In genomic region chr8:13670011-13670471, GRCm38 (mm10) we compare ENCODE assay signal across 10 mouse cellular contexts. TPM values are rescaled to one million over a fixed set of nuclear protein-coding genes. Genes with fewer than 3 reads are reported as not detected.
DNase-seq lines count a peak whose midpoint lies in the region; ATAC-seq and TF ChIP-seq lines count a peak whose summit lies in the region.
"Had no signal": no experiment of that assay in that cellular context is flagged by ENCODE, and none has a peak within 500 bp of the region (broad histone marks: within the 10 kb centered on the region; RNA-seq: fewer than 3 reads in every experiment).

No protein-coding gene starts in this region.

- H3K27me3 ChIP-seq in hindbrain, embryonic 10.5 days (ENCODE audit: insufficient read depth, poor library complexity, severe bottlenecking): no peaks in the 10 kb centered on the region
- H3K27me3 ChIP-seq in hindbrain, embryonic 11.5 days (ENCODE audit: control insufficient read depth, insufficient read depth, low read length): no peaks in the 10 kb centered on the region
- no peaks in the 10 kb centered on the region for H3K27me3 ChIP-seq in spleen, adult 2 months (ENCODE audit: control insufficient read depth, insufficient read depth, low read length)
- H3K27me3 ChIP-seq in stomach, postnatal 0 days (ENCODE audit: control insufficient read depth, insufficient read depth, low read length): no peaks in the 10 kb centered on the region
- H3K27me3 ChIP-seq: liver, embryonic 13.5 days had no signal

- no peaks in the 10 kb centered on the region for H3K36me3 ChIP-seq in hindbrain, embryonic 10.5 days
- H3K36me3 ChIP-seq in hindbrain, embryonic 11.5 days (ENCODE audit: control insufficient read depth, insufficient read depth, low read length): no peaks in the 10 kb centered on the region
- peaks cover 6% of the 10 kb centered on the region; the same call in 1 of the 2 replicates for H3K36me3 ChIP-seq in spleen, adult 2 months (ENCODE audit: control insufficient read depth, insufficient read depth, low read length)
- no peaks in the 10 kb centered on the region for H3K36me3 ChIP-seq in stomach, postnatal 0 days (ENCODE audit: control insufficient read depth, insufficient read depth, low read length)

- peaks cover 68% of the 10 kb centered on the region for H3K4me1 ChIP-seq in hindbrain, embryonic 10.5 days (replicated peaks)
- H3K4me1 ChIP-seq in hindbrain, embryonic 11.5 days (replicated peaks; ENCODE audit: control insufficient read depth, insufficient read depth, low read length): no peaks in the 10 kb centered on the region
- peaks cover 41% of the 10 kb centered on the region for H3K4me1 ChIP-seq in spleen, adult 2 months (ENCODE audit: control insufficient read depth, insufficient read depth, insufficient read length)
- H3K4me1 ChIP-seq in stomach, postnatal 0 days (replicated peaks; ENCODE audit: control insufficient read depth, insufficient read depth): peaks cover 9% of the 10 kb centered on the region; the same call in 1 of the 2 replicates

- H3K9me3 ChIP-seq in hindbrain, embryonic 10.5 days: no peaks in the 10 kb centered on the region
- H3K9me3 ChIP-seq in hindbrain, embryonic 11.5 days (ENCODE audit: control insufficient read depth, low read length): no peaks in the 10 kb centered on the region
- no peaks in the 10 kb centered on the region for H3K9me3 ChIP-seq in stomach, postnatal 0 days (ENCODE audit: control insufficient read depth, low read length)
- H3K9me3 ChIP-seq: liver, embryonic 13.5 days had no signal

- TF ChIP-seq EP300 in stomach, postnatal 0 days (optimal IDR thresholded peaks at IDR 0.05): no peak

- H3K27ac ChIP-seq in hindbrain, embryonic 10.5 days: peak overlapping the region; percentile 71
- no peak overlapping the region for H3K27ac ChIP-seq in hindbrain, embryonic 11.5 days (ENCODE audit: low read depth, low read length)
- peak overlapping the region; percentile 58 for H3K27ac ChIP-seq in spleen, adult 2 months (ENCODE audit: insufficient read depth, low read length)
- peak overlapping the region; percentile 82 for H3K27ac ChIP-seq in stomach, postnatal 0 days (replicated peaks)

- 78% methylated on average over 17 of the region's 17 CpGs for WGBS in hindbrain, embryonic 10.5 days
- 82% methylated on average over 17 of the region's 17 CpGs for WGBS in hindbrain, embryonic 11.5 days
- WGBS in spleen, adult 2 months: 82% methylated on average over 17 of the region's 17 CpGs
- 68% methylated on average over 17 of the region's 17 CpGs for WGBS in stomach, postnatal 0 days

- H3K9ac ChIP-seq in hindbrain, embryonic 11.5 days (ENCODE audit: low read depth, low read length): no peak overlapping the region
- H3K9ac ChIP-seq in stomach, postnatal 0 days (ENCODE audit: low read length): no peak overlapping the region
- H3K9ac ChIP-seq: liver, embryonic 13.5 days had no signal

- no peak for TF ChIP-seq POLR2A in spleen, adult 2 months (IDR thresholded peaks at IDR 0.05; ENCODE audit: low read depth, low read length)

- no peak for ATAC-seq in hindbrain, embryonic 11.5 days (ENCODE audit: low FRiP score)
- ATAC-seq in stomach, postnatal 0 days (ENCODE audit: low FRiP score, low TSS enrichment): no peak

- no peak for TF ChIP-seq CTCF in spleen, adult 2 months (IDR thresholded peaks at IDR 0.05; ENCODE audit: extremely low read depth, insufficient read depth, insufficient read length, insufficient replicate concordance)
- no peak for TF ChIP-seq CTCF in stomach, postnatal 0 days (IDR thresholded peaks at IDR 0.05; ENCODE audit: low read depth)

- no peak overlapping the region for H3K4me2 ChIP-seq in hindbrain, embryonic 11.5 days (replicated peaks; ENCODE audit: low read depth, low read length)
- no peak overlapping the region for H3K4me2 ChIP-seq in stomach, postnatal 0 days (replicated peaks; ENCODE audit: low read depth)
- H3K4me2 ChIP-seq: liver, embryonic 13.5 days had no signal

- DNase-seq in hindbrain, embryonic 10.5 days (ENCODE audit: low spot score): no peak
- DNase-seq in hindbrain, embryonic 11.5 days (ENCODE audit: low spot score): no peak
- no peak for DNase-seq in spleen, adult 2 months (ENCODE audit: low read depth in 1 of 2, low spot score in 2 of 2)
- no peak for DNase-seq in spleen, adult 18-20 months
- peak; percentile 28 for DNase-seq in kidney, adult 18-20 months
- no peak for DNase-seq in stomach, postnatal 0 days (ENCODE audit: low spot score)
- no peak for DNase-seq in ovary, postnatal 14 days (ENCODE audit: low spot score)
- DNase-seq in frontal cortex, postnatal 10 days (ENCODE audit: low spot score in 2 of 2): no peak
- DNase-seq: liver, embryonic 13.5 days; right cerebral cortex, adult 18-20 months had no signal

- no peak overlapping the region for H3K4me3 ChIP-seq in hindbrain, embryonic 10.5 days
- H3K4me3 ChIP-seq in hindbrain, embryonic 11.5 days (ENCODE audit: low read depth, low read length): no peak overlapping the region
- no peak overlapping the region for H3K4me3 ChIP-seq in spleen, adult 2 months (ENCODE audit: extremely low read depth, insufficient read depth, insufficient read length)
- no peak overlapping the region for H3K4me3 ChIP-seq in stomach, postnatal 0 days (ENCODE audit: low read depth, low read length)
- H3K4me3 ChIP-seq: liver, embryonic 13.5 days had no signal

RNA-seq across cellular contexts. Expression of gene Rasa3, which starts 7.4 kb away (rescaled TPM):
- 28.8 and 31.8 TPM in 2 replicates for polyA plus RNA-seq in hindbrain, embryonic 10.5 days (2016; fragmentation: Nextera tagmentation; extraction: Ambion mirVana)
- 19.4 and 24.3 TPM in 2 replicates for polyA plus RNA-seq in hindbrain, embryonic 11.5 days (2014; fragmentation: Nextera tagmentation; extraction: Ambion mirVana)
- polyA plus RNA-seq in spleen, adult 2 months (2012; rRNA removed): 98.7 and 123 TPM in 2 replicates
- polyA plus RNA-seq in stomach, postnatal 0 days (2015; fragmentation: Nextera tagmentation; extraction: Ambion mirVana): 12.0 and 12.4 TPM in 2 replicates

RNA-seq across cellular contexts. Expression of gene Cfap97d2, which starts 35.6 kb away (rescaled TPM):
- 0.90 and 2.5 TPM in 2 replicates for polyA plus RNA-seq in hindbrain, embryonic 10.5 days (2016; fragmentation: Nextera tagmentation; extraction: Ambion mirVana)
- polyA plus RNA-seq in hindbrain, embryonic 11.5 days (2014; fragmentation: Nextera tagmentation; extraction: Ambion mirVana): 0.85 and 1.0 TPM in 2 replicates
- polyA plus RNA-seq in spleen, adult 2 months (2012; rRNA removed): 0.11 and 0.12 TPM in 2 replicates
- 0.13 and 0.17 TPM in 2 replicates for polyA plus RNA-seq in stomach, postnatal 0 days (2015; fragmentation: Nextera tagmentation; extraction: Ambion mirVana)
- polyA plus RNA-seq: liver, embryonic 13.5 days had no signal
